Mouse (Mus musculus) forebrain, embryonic 14.5 days (tissue): ENCODE results near the gene Mef2c. TPM values are rescaled to one million over a fixed set of nuclear protein-coding genes. Genes with fewer than 3 reads are reported as not detected.
A peak's percentile ranks its signal among the peaks of the same experiment; 100 is the strongest.

Experiments used
- ATAC-seq: fragments of 200-750 bp; cut with Nextera tagmentation; 2 replicates; pipeline ENCODE4 v1.8.0; 2017; ENCODE audit warnings: mild to moderate bottlenecking, moderate library complexity
- DNase-seq: peaks from one replicate; pipeline ENCODE4 v3.0.0-alpha.2; 2015; ENCODE audit warnings: low spot score
- H3K27ac ChIP-seq: fragments of 300-500 bp; sonication (generic); 2 replicates; pipeline ENCODE4 v1.5.1; 2014; ENCODE audit warnings: low read depth, mild to moderate bottlenecking, control low read depth, low read length, moderate library complexity
- H3K27me3 ChIP-seq: fragments of 300-500 bp; sonication (generic); replicated peaks from 2 replicates; pipeline ENCODE4 v1.6.1; 2014; ENCODE audit warnings: low read length, control low read depth, mixed read lengths; ENCODE audit not compliant: control insufficient read depth, insufficient read depth
- H3K36me3 ChIP-seq: fragments of 300-500 bp; sonication (generic); 2 replicates; pipeline ENCODE4 v1.6.1; 2014; ENCODE audit warnings: low read length, control low read depth; ENCODE audit not compliant: control insufficient read depth, insufficient read depth
- H3K4me1 ChIP-seq: fragments of 300-500 bp; sonication (generic); 2 replicates; pipeline ENCODE4 v1.6.1; 2014; ENCODE audit warnings: antibody characterized with exemption, low read length, control low read depth; ENCODE audit not compliant: control insufficient read depth, insufficient read depth
- H3K4me2 ChIP-seq: fragments of 300-500 bp; sonication (generic); 2 replicates; pipeline ENCODE4 v1.6.1; 2014; ENCODE audit warnings: mild to moderate bottlenecking, control low read depth, low read length
- H3K4me3 ChIP-seq: fragments of 300-500 bp; sonication (generic); 2 replicates; pipeline ENCODE4 v1.5.1; 2014; ENCODE audit warnings: low read depth, low read length, control low read depth
- H3K9ac ChIP-seq: fragments of 300-500 bp; sonication (generic); 2 replicates; pipeline ENCODE4 v1.6.1; 2014; ENCODE audit warnings: mild to moderate bottlenecking, low read length, control low read depth, moderate library complexity
- H3K9me3 ChIP-seq: fragments of 300-500 bp; sonication (generic); replicated peaks from 2 replicates; pipeline ENCODE4 v1.6.1; 2016; ENCODE audit warnings: low read length, control low read depth, mixed read lengths; ENCODE audit not compliant: control insufficient read depth
- whole genome bisulfite sequencing: fragments of 180-500 bp; shearing (Covaris S2); extraction: QIAGEN DNeasy Blood & Tissue Kit; methylation state at CpG from one replicate; pipeline ENCODE4 v1.1.7; 2014; 5-methylcytosine and 5-hydroxymethylcytosine counted together
- polyA plus RNA-seq: library from polyadenylated mRNA; unstranded; fragments of >200 nt; fragmentation: Nextera tagmentation; extraction: Ambion mirVana; gene quantifications from 2 replicates; pipeline ENCODE4 v1.2.1, GENCODE M21; 2014

Gene Mef2c
- polyA plus RNA-seq, 1 experiment from 2014 or later: 99.4 TPM

DNA sequence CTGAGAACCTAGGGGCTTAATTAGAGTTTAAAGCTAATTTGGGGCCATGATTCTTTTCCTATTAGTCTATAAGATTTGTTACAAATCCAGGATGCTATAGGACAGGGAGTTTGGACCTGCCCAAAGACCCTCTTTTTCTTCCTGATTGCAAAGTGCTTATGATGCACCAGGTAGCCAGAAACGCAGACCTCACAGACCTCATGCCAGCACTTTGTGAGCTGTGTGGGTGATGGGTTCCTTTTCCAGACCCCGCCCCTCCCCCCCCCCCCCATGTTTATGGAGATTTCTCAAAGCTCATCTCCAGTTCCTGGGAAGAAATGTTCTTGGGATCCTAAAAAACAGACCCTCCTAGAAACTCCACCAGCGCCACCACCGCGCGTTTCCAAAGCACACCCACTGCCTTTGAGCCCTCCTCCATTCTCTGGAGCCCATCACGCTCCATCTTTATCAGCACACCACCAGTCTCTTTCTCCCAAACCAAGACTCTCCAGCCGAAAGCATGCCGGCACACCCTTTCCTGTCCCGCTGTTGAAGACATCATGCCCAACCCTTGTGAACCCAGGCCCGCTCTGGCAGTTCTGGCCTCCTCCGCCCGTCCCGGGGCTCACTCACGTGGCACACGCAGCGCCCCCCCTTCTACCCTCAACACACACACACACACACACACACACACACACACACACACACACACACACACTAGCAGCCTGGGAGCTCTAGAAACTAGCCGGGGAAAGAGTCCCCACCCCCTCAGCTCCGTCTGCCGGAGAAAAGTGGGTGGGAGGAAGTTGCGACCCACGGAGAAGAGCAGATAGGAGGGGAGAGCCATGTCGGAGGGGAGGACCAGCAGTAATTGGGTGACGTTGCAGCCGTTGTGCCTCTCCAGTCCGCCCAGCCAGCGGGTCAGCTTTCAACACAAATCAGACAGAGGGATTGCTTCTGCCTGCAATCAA lies 14.1 kb downstream of the Mef2c start:
- peak; percentile 80 for DNase-seq

DNA sequence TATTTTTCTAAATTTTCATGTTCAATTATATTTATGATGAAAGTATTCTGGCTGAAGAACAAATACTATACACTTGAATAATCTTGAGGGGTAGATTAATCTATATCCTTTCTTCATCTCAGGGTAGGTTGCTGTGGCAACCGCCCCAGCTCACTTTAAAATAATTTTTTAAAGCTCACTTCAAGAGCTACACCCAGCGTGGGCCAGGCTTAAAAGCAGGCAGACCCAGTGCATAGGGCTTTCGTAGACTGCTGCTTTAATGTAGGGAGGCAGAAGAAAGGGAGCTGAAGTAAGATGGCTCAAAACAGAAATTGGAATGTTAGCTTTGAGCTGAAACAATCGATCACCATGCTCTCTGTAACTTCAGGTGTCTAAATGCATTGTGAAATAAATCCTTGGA lies 17.0 kb downstream of the Mef2c start:
- H3K27ac ChIP-seq: no peak overlapping the region
- DNase-seq: no peak
- 51% methylated on average over 4 of the region's 4 CpGs for WGBS

More for the DNA sequence above, 14.1 kb downstream of the Mef2c start:
- Histone ChIP-seq H3K4me1 (0 out of 2 replicates have a peak, but pooled peaks cover 3% of the 10 kb centered on the region), H3K4me3 (peak overlapping the region; percentile 44), H3K9me3 (no peaks in the 10 kb centered on the region), H3K4me2 (peak overlapping the region; percentile 63), H3K27me3 (no peaks in the 10 kb centered on the region), H3K36me3 (no peaks in the 10 kb centered on the region), H3K9ac (peak overlapping the region; percentile 74), H3K27ac (peak overlapping the region; percentile 85)
- ATAC-seq: peak; percentile 92
- WGBS: under 1% methylated on average over 26 of the region's 27 CpGs

DNA sequence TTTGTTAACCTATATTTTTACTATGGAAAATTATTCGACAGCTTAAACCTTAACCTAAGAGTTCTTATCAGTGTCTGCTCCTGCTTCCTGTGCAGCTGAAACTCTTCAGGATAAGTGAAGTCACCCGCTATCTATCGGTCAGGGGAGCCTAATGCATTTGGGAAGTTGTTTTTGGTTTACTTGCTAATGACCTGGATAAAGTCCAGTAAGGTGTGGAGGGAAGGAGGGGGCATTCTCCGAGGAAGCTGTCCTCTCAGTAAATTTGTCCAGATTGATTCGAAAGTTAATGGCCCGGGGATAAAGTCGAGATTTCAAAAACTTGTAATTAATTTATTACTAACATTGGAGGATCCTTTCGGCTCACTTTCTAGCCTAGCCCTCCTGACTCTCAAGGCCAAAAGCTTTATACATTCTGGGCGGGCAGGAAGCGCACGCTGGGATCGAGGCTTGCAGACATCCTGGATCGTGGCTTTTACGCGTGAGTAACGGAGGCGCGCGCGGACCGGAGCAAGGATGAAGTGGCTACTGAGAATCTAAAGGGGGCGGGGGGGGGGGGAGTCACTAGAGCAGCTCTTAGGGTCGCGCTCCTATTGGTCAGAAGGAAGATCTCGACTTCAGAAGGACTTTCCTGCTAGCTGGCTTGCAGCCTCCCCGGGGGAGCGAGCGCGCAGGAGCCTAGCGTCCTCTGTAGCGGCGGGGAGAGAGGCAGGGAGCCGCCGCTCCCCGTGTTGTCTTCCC lies 19.6 kb downstream of the Mef2c start:
- peak; percentile 67 for DNase-seq
- H3K4me2 ChIP-seq: peak overlapping the region; percentile 74
- no peaks in the 10 kb centered on the region for H3K27me3 ChIP-seq
- 0 out of 2 replicates have a peak, but pooled peaks cover 3% of the 10 kb centered on the region for H3K4me1 ChIP-seq
- H3K36me3 ChIP-seq: no peaks in the 10 kb centered on the region
- H3K4me3 ChIP-seq: peak overlapping the region; percentile 65
- 3% methylated on average over 34 of the region's 35 CpGs for WGBS
- H3K27ac ChIP-seq: peak overlapping the region; percentile 79
- H3K9ac ChIP-seq: peak overlapping the region; percentile 76
- peak; percentile 71 for ATAC-seq
- H3K9me3 ChIP-seq: no peaks in the 10 kb centered on the region

More for the DNA sequence above, 17.0 kb downstream of the Mef2c start:
- no peaks in the 10 kb centered on the region for H3K36me3 ChIP-seq
- no peak overlapping the region for H3K9ac ChIP-seq
- H3K27me3 ChIP-seq: no peaks in the 10 kb centered on the region
- no peak overlapping the region for H3K4me2 ChIP-seq
- no peak overlapping the region for H3K4me3 ChIP-seq
- 0 out of 2 replicates have a peak, but pooled peaks cover 3% of the 10 kb centered on the region for H3K4me1 ChIP-seq
- ATAC-seq: no peak
- H3K9me3 ChIP-seq: no peaks in the 10 kb centered on the region

DNA sequence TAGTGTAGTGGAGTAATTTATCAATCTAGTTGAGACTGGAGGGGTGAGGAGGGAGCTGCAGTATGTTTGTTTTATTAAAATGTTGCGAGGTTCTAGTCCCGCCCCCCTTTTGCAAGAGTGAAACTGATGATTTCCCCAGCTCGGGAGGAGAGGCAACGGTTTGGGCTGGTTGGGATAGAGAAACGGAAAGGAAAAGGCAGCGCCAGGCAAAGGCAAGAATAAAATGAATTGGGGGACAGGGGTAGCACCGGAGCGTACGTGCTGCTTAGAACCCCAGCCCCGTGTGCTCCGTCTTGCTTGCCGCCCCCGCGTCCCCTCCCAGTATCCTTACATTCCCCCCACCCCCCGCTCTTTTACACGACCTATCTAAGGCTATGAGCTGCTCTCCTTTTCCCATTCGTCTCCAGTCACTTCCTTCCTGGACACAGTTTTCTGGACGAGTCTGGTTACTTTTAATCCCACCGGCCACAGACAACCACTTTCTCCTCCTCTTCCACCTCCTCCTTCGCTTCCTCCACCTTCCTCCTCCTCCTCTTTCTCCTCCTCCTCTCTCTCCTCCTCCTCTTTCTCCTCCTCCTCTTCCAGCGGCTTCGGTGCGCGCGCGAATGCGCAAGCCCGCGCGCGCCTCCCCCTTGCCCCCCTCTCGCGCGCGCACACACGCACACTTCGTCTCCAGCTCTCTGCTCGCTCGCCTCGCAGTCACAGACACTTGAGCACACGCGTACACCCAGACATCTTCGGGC lies 20.5 kb downstream of the Mef2c start:
- under 1% methylated on average over 43 of the region's 43 CpGs for WGBS
- Histone ChIP-seq H3K36me3 (no peaks in the 10 kb centered on the region), H3K4me1 (no peaks in the 10 kb centered on the region), H3K27me3 (no peaks in the 10 kb centered on the region), H3K4me3 (peak overlapping the region; percentile 65), H3K9me3 (no peaks in the 10 kb centered on the region), H3K4me2 (peak overlapping the region; percentile 74), H3K27ac (peak overlapping the region; percentile 79), H3K9ac (peak overlapping the region; percentile 76)
- DNase-seq (peak; percentile 92), ATAC-seq (peak; percentile 86)

DNA sequence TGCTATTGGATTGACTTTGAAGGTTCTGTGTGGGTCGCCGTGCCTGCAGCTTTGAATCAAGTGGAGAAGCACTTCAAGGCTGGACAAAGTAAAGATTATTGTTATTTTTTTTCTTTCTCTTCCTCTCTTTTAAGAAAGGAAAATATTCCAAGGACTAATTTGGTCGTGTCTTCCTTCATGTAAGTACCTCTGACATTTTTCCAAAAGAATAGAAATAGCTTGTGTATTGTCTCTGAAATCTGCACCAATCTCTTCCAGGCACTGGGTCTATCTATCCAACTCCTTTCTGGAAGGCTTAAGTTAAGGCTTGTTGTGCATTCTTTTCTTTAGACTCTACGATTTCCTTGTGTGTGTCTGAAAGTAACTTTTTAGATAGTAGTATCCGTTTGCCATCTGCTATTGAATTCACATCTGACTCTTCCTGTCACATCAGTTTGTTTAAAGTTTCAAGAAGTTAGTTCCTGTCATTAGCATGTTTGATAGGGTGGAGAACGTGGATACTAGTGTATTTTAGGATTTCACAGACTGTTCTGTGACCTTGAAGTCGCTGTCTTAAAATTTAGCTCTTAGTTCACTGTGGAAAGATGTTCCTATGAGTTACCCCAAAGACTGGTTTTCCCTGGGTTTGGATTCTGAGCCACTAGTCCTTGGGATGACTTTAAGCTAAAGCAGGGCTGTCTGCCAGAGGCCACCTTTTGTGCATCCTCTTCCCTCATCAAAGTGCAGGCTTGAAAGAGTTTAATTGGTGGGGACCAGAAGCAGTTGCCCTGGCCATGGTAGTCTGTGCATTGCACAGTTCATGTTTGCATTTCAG lies 21.3 kb downstream of the Mef2c start:
- H3K27me3 ChIP-seq: no peaks in the 10 kb centered on the region
- no peaks in the 10 kb centered on the region for H3K4me1 ChIP-seq
- DNase-seq (no peak), ATAC-seq (no peak)
- WGBS: 18% methylated on average over 7 of the region's 7 CpGs
- peak overlapping the region; percentile 76 for H3K9ac ChIP-seq
- H3K4me3 ChIP-seq: peak overlapping the region; percentile 65
- H3K27ac ChIP-seq: no peak overlapping the region
- H3K4me2 ChIP-seq: peak overlapping the region; percentile 74
- H3K36me3 ChIP-seq: no peaks in the 10 kb centered on the region
- H3K9me3 ChIP-seq: no peaks in the 10 kb centered on the region

DNA sequence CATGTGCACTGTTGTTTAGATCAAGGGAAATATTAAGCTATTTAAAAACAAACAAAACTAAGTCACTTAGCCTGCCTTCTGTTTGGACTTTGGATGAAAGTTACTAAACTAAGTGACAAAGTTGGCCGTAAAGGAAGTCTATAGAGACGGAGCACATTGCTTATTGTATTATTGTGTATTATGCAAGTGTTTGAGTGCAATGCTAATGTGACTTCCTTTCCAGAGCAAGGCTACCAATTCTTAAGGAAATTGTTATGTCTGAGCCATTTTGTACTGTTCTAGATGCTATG lies 21.8 kb downstream of the Mef2c start:
- WGBS: 41% methylated on average over 2 of the region's 2 CpGs
- DNase-seq (no peak), ATAC-seq (no peak)
- H3K27ac ChIP-seq: no peak overlapping the region
- no peaks in the 10 kb centered on the region for H3K27me3 ChIP-seq
- peak overlapping the region; percentile 76; the same call in 1 of the 2 replicates for H3K9ac ChIP-seq
- no peaks in the 10 kb centered on the region for H3K36me3 ChIP-seq
- H3K4me2 ChIP-seq: peak overlapping the region; percentile 74
- H3K9me3 ChIP-seq: no peaks in the 10 kb centered on the region
- peak overlapping the region; percentile 65 for H3K4me3 ChIP-seq
- no peaks in the 10 kb centered on the region for H3K4me1 ChIP-seq

DNA sequence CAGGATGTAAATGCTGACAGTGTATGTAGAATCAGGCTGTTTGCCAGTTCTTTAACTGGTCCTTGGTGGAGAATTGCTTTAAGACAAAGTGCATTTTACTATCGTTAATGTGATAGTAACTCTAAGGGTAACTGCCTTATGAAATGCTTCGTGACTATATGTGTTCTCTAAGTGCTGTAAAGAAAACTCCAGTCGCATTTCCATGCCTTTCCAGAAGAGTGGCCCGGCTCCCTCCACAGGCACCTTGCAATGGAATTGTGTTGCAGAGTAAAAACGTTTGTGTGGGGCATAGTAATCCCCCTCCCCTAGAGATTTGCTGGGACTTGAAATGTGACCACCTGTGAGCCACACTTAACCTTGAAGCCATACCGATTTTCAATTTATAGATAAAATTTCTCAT lies 22.2 kb downstream of the Mef2c start:
- Histone ChIP-seq H3K27ac (no peak overlapping the region), H3K27me3 (no peaks in the 10 kb centered on the region), H3K36me3 (no peaks in the 10 kb centered on the region), H3K9ac (peak overlapping the region; percentile 76; the same call in 1 of the 2 replicates), H3K4me2 (peak overlapping the region; percentile 74), H3K9me3 (no peaks in the 10 kb centered on the region), H3K4me1 (no peaks in the 10 kb centered on the region), H3K4me3 (peak overlapping the region; percentile 65)
- ATAC-seq: no peak
- 40% methylated on average over 6 of the region's 6 CpGs for WGBS
- DNase-seq: no peak

DNA sequence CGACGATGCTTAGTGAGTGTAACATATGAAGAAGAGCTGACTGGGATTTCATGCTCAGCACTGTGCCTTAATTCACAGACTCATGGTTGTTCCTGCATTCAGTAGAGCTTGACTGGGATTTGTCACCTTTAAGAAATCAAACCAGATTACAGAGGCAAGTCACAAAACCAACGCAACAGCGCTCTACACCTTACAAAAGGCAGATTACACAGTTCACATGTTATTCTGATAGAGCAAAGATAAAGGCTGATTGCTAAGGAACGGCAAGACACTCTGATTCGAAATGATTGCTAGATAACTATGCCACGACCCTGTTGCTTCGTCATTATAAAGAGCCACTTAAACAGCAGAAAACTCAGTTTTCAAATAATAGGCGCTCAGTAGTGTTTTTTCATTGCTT lies 24.1 kb downstream of the Mef2c start:
- Histone ChIP-seq H3K27ac (no peak overlapping the region), H3K4me1 (no peaks in the 10 kb centered on the region), H3K27me3 (no peaks in the 10 kb centered on the region), H3K9ac (no peak overlapping the region), H3K9me3 (no peaks in the 10 kb centered on the region), H3K4me3 (peak overlapping the region; percentile 18), H3K36me3 (no peaks in the 10 kb centered on the region), H3K4me2 (peak overlapping the region; percentile 31)
- DNase-seq: no peak
- no peak for ATAC-seq
- 53% methylated on average over 9 of the region's 9 CpGs for WGBS
